Mouse (Mus musculus) right cerebral cortex, postnatal 10 days (tissue): ENCODE data around the gene Pou5f1.
A peak's percentile ranks its signal among the peaks of the same experiment; 100 is the strongest.

Experiments used
- DNase-seq, 2 experiments: peaks; one replicate each; pipeline ENCODE4 v3.0.0; 2021; ENCODE audit warnings: low spot score in 2 of 2

The Pou5f1 gene

DNA sequence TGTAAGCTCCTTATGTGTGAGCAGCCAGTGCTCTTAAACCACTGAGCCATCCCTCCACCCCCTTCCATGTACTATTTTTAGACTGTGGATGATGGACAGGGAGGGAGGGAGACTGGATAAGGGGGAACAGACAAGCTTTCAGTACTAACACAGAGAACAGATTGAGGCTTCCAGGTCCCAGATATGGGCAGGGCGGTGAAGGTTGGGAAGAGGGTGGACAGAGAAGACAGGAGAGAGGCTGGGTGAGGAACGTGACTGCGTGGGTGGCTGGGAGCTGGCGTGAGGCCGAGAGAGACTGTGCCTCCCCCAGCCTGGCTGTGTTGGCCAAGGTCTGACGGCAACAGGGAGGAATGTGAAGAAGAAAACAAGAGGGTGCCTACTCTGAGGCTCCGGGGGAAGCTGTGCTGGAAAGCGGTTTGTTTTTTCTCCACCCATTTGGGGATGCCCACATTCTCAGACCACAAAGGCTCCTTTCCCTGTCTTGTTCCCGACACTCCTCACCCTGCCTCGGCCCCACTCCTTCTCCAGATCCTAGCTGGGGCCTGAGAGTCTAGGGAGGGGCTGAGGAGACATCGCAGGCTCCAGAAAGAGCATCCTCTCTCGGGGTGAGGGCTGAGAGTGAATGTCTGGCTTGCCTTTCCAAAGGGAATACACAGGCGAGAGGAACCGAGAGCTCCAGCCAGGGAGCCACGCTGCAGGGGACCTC lies 43.8 kb downstream of the Pou5f1 start:
- peak; percentile 86 to 90 for DNase-seq

DNA sequence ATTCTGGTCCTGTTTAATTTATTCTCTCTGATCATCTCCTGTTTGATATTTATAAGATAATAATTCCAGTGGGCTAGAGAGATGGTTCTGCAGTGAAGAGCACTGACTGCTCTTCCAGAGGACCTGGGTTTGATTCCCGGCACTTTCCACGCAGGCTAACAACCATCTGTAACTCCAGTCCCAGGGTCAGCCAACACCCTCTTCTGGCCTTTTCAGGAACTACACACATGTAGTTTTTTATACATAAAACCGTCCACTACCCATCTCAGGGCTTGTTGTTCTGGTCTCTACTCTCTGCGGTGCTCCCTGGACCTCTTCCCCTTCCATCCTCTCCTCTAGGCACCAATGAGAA lies 44.3 kb downstream of the Pou5f1 start:
- no peak for DNase-seq

DNA sequence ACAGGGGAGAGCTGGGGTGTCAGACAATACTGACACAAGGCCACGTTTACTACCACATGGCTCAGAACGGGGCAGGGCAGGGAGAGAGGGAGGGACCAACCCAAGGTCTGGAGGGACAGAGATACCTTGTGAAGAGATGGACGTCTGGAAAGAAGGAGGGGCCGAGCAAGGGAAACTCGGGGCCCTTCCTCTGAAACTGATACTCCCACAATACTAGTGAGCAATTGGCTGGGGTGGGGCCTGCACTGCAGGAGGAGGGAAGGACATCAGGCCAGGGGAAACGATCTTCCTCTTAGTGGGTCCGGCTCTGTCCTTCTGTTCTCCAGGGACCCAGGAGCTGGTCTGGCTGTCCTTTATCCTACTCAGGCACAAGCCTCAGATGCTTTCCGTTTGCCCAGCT lies 45.1 kb downstream of the Pou5f1 start:
- DNase-seq = no peak

- no peak for DNase-seq
These were observed 46.1 kb downstream of the Pou5f1 start, which contains the start of gene Cdsn for GRCm38 (mm10) chr17:35551881-35552414. TSS of gene Cdsn (plus strand) at chr17:35552128.

- no peak for DNase-seq
These were observed 48.5 kb downstream of the Pou5f1 start for GRCm38 (mm10) chr17:35554321-35554720.

- DNase-seq = no peak
These were observed 49.1 kb downstream of the Pou5f1 start for GRCm38 (mm10) chr17:35554761-35555397.

DNA sequence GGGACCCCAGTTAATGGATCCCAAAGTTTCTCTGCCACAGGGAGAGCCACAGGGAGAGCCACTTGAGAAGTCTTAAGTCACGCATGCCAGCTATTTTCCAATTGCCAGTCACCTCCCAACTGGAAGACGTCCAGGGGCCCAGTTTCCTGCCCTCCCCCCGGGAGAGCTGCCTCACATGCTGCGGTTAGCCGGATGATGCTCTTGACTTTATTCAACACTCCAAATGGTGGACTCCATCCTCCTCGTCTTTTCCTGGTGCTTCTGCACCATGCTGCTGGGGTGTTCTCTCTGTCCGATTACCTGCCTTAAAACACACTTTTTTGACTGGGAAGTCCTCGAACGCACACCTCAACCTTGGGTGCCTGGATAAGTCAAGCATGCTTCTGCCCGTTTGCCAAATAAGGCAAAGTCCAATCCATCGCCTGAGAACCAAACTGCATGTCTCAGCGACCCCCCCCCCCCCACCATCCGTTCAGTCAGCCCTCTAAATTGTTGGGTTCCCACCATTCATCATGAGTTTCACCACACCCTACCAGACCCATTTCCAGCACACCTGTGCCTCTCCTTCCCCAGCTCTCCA lies 50.5 kb downstream of the Pou5f1 start:
- DNase-seq = no peak

DNA sequence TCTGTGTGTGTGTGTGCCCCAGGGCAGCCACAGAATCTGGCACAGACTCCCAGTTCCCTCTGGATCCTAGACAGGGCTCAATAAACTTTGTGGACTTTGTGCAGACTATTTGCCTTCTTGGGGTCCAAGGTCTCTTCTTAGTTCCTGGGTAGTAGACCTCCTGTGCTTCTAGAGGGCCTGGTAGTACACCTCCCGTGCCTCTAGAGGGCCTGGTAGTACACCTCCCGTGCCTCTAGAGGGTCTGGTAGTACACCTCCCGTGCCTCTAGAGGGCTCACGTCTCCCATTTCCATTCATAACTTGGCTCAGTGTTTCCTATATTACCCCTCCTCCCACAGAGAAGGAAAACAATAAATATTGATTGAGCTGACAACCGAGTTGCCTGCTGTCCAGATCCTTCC lies 51.0 kb downstream of the Pou5f1 start:
- no peak for DNase-seq

DNA sequence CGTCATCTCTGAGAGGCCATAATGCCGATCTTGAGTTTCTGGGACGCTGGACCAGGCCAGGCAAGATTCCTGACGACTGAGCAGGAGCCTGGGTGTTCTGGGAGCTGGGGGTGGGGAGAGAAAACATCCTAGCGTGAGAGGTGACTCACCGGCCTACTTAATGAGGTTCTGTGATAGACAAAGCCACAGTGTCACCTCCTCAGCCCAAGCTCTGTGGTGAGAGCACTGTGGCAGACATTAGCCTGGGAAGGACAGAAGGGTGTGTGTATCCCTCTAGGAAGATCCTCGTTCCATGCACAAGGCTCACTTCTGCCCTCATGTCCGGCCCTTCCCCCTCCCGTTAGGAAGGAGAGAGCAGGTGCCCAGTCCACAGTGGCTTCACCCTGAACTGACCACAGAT lies 51.5 kb downstream of the Pou5f1 start:
- DNase-seq = no peak

DNA sequence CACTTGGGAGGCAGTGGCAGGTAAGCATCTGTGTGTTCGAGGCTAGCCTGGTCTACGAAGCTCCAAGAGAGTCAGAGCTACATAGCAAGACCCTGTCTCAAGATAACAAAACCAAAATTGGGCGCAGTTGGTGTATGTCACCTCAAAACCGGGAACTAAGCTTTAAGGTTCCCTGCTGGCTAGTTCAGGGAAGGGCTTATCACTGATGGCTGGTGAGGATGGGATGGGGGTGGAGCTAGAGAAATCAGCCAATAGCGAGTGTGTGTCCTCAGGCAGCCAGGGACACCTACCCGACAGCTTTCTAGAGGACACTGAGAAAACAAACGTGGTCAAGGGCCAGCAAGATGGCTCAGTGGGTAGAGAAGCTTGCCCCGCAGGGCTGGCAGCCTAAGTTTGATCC lies 52.4 kb downstream of the Pou5f1 start:
- no peak for DNase-seq
